Mouse (Mus musculus) kidney, embryonic 16.5 days (tissue): ENCODE results near the gene Hist1h4i. TPM values are rescaled to one million over a fixed set of nuclear protein-coding genes. Genes with fewer than 3 reads are reported as not detected.

Experiments used
- microRNA-seq: library from miRNA; unstranded; fragments of <30 nt; microRNA quantifications from one replicate; pipeline ENCODE4, GENCODE M21; 2016
- polyA plus RNA-seq: library from polyadenylated mRNA; unstranded; fragments of >200 nt; fragmentation: Nextera tagmentation; extraction: Ambion mirVana; gene quantifications from 2 replicates; pipeline ENCODE4 v1.2.1, GENCODE M21; 2015

The Hist1h4i gene
- polyA plus RNA-seq, 1 experiment from 2014 or later: 29.5 TPM

Small RNAs within 50 kb of the gene (microRNA-seq; reads per million reads assigned to microRNA genes)
- gene Gm26300 (not detected), gene Gm44390 (not detected), gene Gm44486 (not detected)

Other genes starting within 250 kb of the Hist1h4i start
- 22.0 and 25.6 TPM in 2 replicates for gene Hist1h2bq, start 231.2 kb downstream of the Hist1h4i start, polyA plus RNA-seq
- gene Hist1h2ao, start 230.9 kb downstream of the Hist1h4i start, polyA plus RNA-seq: 2.1 TPM in 1 of 2 replicates, not detected in the other
- gene Hist1h4m, start 229.6 kb downstream of the Hist1h4i start, polyA plus RNA-seq: not detected in 2 replicates
- gene Hist1h4n, start 209.2 kb downstream of the Hist1h4i start, polyA plus RNA-seq: 13.6 and 14.5 TPM in 2 replicates
- 2,785 and 3,191 TPM in 2 replicates for gene Hist1h2ap, start 207.9 kb downstream of the Hist1h4i start, polyA plus RNA-seq
- 22.6 and 26.0 TPM in 2 replicates for gene Hist1h2br, start 207.6 kb downstream of the Hist1h4i start, polyA plus RNA-seq
- gene Zfp184, start 96.3 kb downstream of the Hist1h4i start, polyA plus RNA-seq: 11.6 and 13.7 TPM in 2 replicates
- 0.15 and 0.26 TPM in 2 replicates for gene Pom121l2, start 60.2 kb downstream of the Hist1h4i start, polyA plus RNA-seq
- 0.32 and 0.97 TPM in 2 replicates for gene Prss16, start 31.6 kb downstream of the Hist1h4i start, polyA plus RNA-seq
- gene Hist1h2ah, start 5.8 kb downstream of the Hist1h4i start, polyA plus RNA-seq: 7.8 and 9.2 TPM in 2 replicates
- 3.8 and 8.2 TPM in 2 replicates for gene Hist1h2bk, start 5.5 kb downstream of the Hist1h4i start, polyA plus RNA-seq
- 49.8 and 53.1 TPM in 2 replicates for gene Hist1h2ag, start 1.6 kb upstream of the Hist1h4i start, polyA plus RNA-seq
- 20.2 and 21.5 TPM in 2 replicates for gene Hist1h2bj, start 1.9 kb upstream of the Hist1h4i start, polyA plus RNA-seq
- not detected in 2 replicates for gene Vmn1r188, start 43.1 kb upstream of the Hist1h4i start, polyA plus RNA-seq
- gene Vmn1r189, start 64.5 kb upstream of the Hist1h4i start, polyA plus RNA-seq: not detected in 2 replicates
- gene Vmn1r191, start 142.6 kb upstream of the Hist1h4i start, polyA plus RNA-seq: not detected in 2 replicates
- not detected in 2 replicates for gene Vmn1r192, start 149.8 kb upstream of the Hist1h4i start, polyA plus RNA-seq
- not detected in 2 replicates for gene Vmn1r193, start 181.8 kb upstream of the Hist1h4i start, polyA plus RNA-seq
- gene Vmn1r194, start 202.9 kb upstream of the Hist1h4i start, polyA plus RNA-seq: not detected in 2 replicates
- gene Vmn1r195, start 229.2 kb upstream of the Hist1h4i start, polyA plus RNA-seq: not detected in 2 replicates
- not detected in 2 replicates for gene Vmn1r196, start 248.6 kb upstream of the Hist1h4i start, polyA plus RNA-seq